Mouse (Mus musculus) hindbrain, embryonic 12.5 days (tissue): Measurements from ENCODE around the gene Fmo5. TPM values are rescaled to one million over a fixed set of nuclear protein-coding genes. Genes with fewer than 3 reads are reported as not detected.

ENCODE experiments used
- ATAC-seq: fragments of 200-750 bp; cut with Nextera tagmentation; 2 replicates; pipeline ENCODE4 v1.8.0; 2017; ENCODE audit warnings: moderate TSS enrichment; ENCODE audit not compliant: low FRiP score
- H3K27ac ChIP-seq: fragments of 300-500 bp; sonication (generic); 2 replicates; pipeline ENCODE4 v1.5.1; 2016; ENCODE audit warnings: mild to moderate bottlenecking
- H3K27me3 ChIP-seq: fragments of 300-500 bp; sonication (generic); 2 replicates; pipeline ENCODE4 v1.6.1; 2016; ENCODE audit warnings: mild to moderate bottlenecking
- H3K36me3 ChIP-seq: fragments of 300-500 bp; sonication (generic); 2 replicates; pipeline ENCODE4 v1.6.1; 2016; ENCODE audit warnings: mild to moderate bottlenecking
- H3K4me1 ChIP-seq: fragments of 300-500 bp; sonication (generic); 2 replicates; pipeline ENCODE4 v1.6.1; 2016
- H3K4me2 ChIP-seq: fragments of 300-500 bp; sonication (generic); replicated peaks from 2 replicates; pipeline ENCODE4 v1.6.1; 2016; ENCODE audit warnings: mild to moderate bottlenecking
- H3K4me3 ChIP-seq: fragments of 300-500 bp; sonication (generic); 2 replicates; pipeline ENCODE4 v1.5.1; 2016; ENCODE audit warnings: mild to moderate bottlenecking
- H3K9ac ChIP-seq: fragments of 300-500 bp; sonication (generic); 2 replicates; pipeline ENCODE4 v1.6.1; 2016; ENCODE audit warnings: mild to moderate bottlenecking, moderate library complexity
- H3K9me3 ChIP-seq: fragments of 300-500 bp; sonication (generic); replicated peaks from 2 replicates; pipeline ENCODE4 v1.6.1; 2016; ENCODE audit warnings: mild to moderate bottlenecking
- WGBS: fragments of 180-500 bp; shearing (Covaris S2); methylation state at CpG from one replicate; pipeline ENCODE4 v1.1.7; 2016; 5-methylcytosine and 5-hydroxymethylcytosine counted together
- polyA plus RNA-seq: library from polyadenylated mRNA; unstranded; fragments of >200 nt; fragmentation: Nextera tagmentation; extraction: Ambion mirVana; gene quantifications from 2 replicates; pipeline ENCODE4 v1.2.1, GENCODE M21; 2016

Fmo5 gene
- polyA plus RNA-seq, 1 experiment from 2014 or later: 1.1 TPM

- WGBS: 85% methylated on average over 3 of the region's 3 CpGs
- Histone ChIP-seq H3K9ac (no peak overlapping the region), H3K36me3 (no peaks in the 10 kb centered on the region), H3K4me1 (no peaks in the 10 kb centered on the region), H3K27me3 (no peaks in the 10 kb centered on the region), H3K4me2 (no peak overlapping the region), H3K9me3 (no peaks in the 10 kb centered on the region), H3K27ac (no peak overlapping the region), H3K4me3 (no peak overlapping the region)
- no peak for ATAC-seq
These were observed 5.7 kb downstream of the Fmo5 start for GRCm38 (mm10) chr3:97634288-97634761.

- Histone ChIP-seq H3K4me1 (no peaks in the 10 kb centered on the region), H3K27me3 (no peaks in the 10 kb centered on the region), H3K9me3 (no peaks in the 10 kb centered on the region), H3K27ac (no peak overlapping the region), H3K9ac (no peak overlapping the region), H3K4me2 (no peak overlapping the region), H3K36me3 (no peaks in the 10 kb centered on the region), H3K4me3 (no peak overlapping the region)
- WGBS: 90% methylated on average over 4 of the region's 4 CpGs
- ATAC-seq: no peak
These were observed 12.8 kb downstream of the Fmo5 start for GRCm38 (mm10) chr3:97641396-97641795.

GRCm38 (mm10) chr3:97642001-97642400, 13.4 kb downstream of the Fmo5 start:
- H3K27me3 ChIP-seq: no peaks in the 10 kb centered on the region
- no peaks in the 10 kb centered on the region for H3K36me3 ChIP-seq
- H3K4me3 ChIP-seq: no peak overlapping the region
- WGBS: 88% methylated on average over 9 of the region's 9 CpGs
- H3K4me1 ChIP-seq: no peaks in the 10 kb centered on the region
- no peak for ATAC-seq
- H3K9me3 ChIP-seq: no peaks in the 10 kb centered on the region
- no peak overlapping the region for H3K9ac ChIP-seq
- no peak overlapping the region for H3K27ac ChIP-seq
- H3K4me2 ChIP-seq: no peak overlapping the region

GRCm38 (mm10) chr3:97648518-97648917, 19.9 kb downstream of the Fmo5 start:
- no peak overlapping the region for H3K9ac ChIP-seq
- WGBS: 48% methylated on average over 1 of the region's 1 CpGs
- no peak overlapping the region for H3K27ac ChIP-seq
- H3K27me3 ChIP-seq: no peaks in the 10 kb centered on the region
- no peak overlapping the region for H3K4me2 ChIP-seq
- H3K9me3 ChIP-seq: no peaks in the 10 kb centered on the region
- H3K4me3 ChIP-seq: no peak overlapping the region
- no peaks in the 10 kb centered on the region for H3K4me1 ChIP-seq
- no peak for ATAC-seq
- H3K36me3 ChIP-seq: no peaks in the 10 kb centered on the region

GRCm38 (mm10) chr3:97649022-97649421, 20.4 kb downstream of the Fmo5 start:
- ATAC-seq: no peak
- Histone ChIP-seq H3K4me1 (no peaks in the 10 kb centered on the region), H3K36me3 (no peaks in the 10 kb centered on the region), H3K27ac (no peak overlapping the region), H3K27me3 (no peaks in the 10 kb centered on the region), H3K9ac (no peak overlapping the region), H3K9me3 (no peaks in the 10 kb centered on the region), H3K4me2 (no peak overlapping the region), H3K4me3 (no peak overlapping the region)
- 76% methylated on average over 3 of the region's 3 CpGs for WGBS

- Histone ChIP-seq H3K4me1 (no peaks in the 10 kb centered on the region), H3K4me3 (no peak overlapping the region), H3K36me3 (no peaks in the 10 kb centered on the region), H3K27me3 (no peaks in the 10 kb centered on the region), H3K9me3 (no peaks in the 10 kb centered on the region), H3K27ac (no peak overlapping the region), H3K4me2 (no peak overlapping the region), H3K9ac (no peak overlapping the region)
- no peak for ATAC-seq
- 84% methylated on average over 6 of the region's 6 CpGs for WGBS
These were observed 20.9 kb downstream of the Fmo5 start for GRCm38 (mm10) chr3:97649469-97649868.

GRCm38 (mm10) chr3:97651604-97652003, 23.0 kb downstream of the Fmo5 start:
- Histone ChIP-seq H3K36me3 (no peaks in the 10 kb centered on the region), H3K27ac (no peak overlapping the region), H3K9me3 (no peaks in the 10 kb centered on the region), H3K27me3 (no peaks in the 10 kb centered on the region), H3K4me2 (no peak overlapping the region), H3K4me3 (no peak overlapping the region), H3K4me1 (no peaks in the 10 kb centered on the region), H3K9ac (no peak overlapping the region)
- 82% methylated on average over 10 of the region's 10 CpGs for WGBS
- no peak for ATAC-seq

- H3K4me3 ChIP-seq: no peak overlapping the region
- 94% methylated on average over 5 of the region's 5 CpGs for WGBS
- ATAC-seq: no peak
- no peak overlapping the region for H3K27ac ChIP-seq
- no peak overlapping the region for H3K4me2 ChIP-seq
- H3K27me3 ChIP-seq: no peaks in the 10 kb centered on the region
- H3K36me3 ChIP-seq: no peaks in the 10 kb centered on the region
- no peak overlapping the region for H3K9ac ChIP-seq
- H3K9me3 ChIP-seq: no peaks in the 10 kb centered on the region
- peaks cover 4% of the 10 kb centered on the region for H3K4me1 ChIP-seq
These were observed 25.2 kb downstream of the Fmo5 start for GRCm38 (mm10) chr3:97653781-97654180.

GRCm38 (mm10) chr3:97654901-97655300, 26.3 kb downstream of the Fmo5 start:
- Histone ChIP-seq H3K36me3 (no peaks in the 10 kb centered on the region), H3K4me3 (no peak overlapping the region)

GRCm38 (mm10) chr3:97657655-97658411, 29.2 kb downstream of the Fmo5 start, which contains the start of gene Prkab2:
Gene Prkab2 (plus strand): TSS chr3:97658193.
- Histone ChIP-seq H3K9me3 (no peaks in the 10 kb centered on the region), H3K27ac (peak within 1 kb of the TSS; percentile 73), H3K9ac (peak within 1 kb of the TSS; percentile 77), H3K4me2 (peak within 1 kb of the TSS; percentile 87), H3K27me3 (no peaks in the 10 kb centered on the region), H3K4me1 (peaks cover 14% of the 10 kb centered on the region), H3K36me3 (0 out of 2 replicates have a peak, but pooled peaks cover 2% of the 10 kb centered on the region), H3K4me3 (peak within 1 kb of the TSS; percentile 88)
- WGBS: 3% methylated on average over 51 of the region's 51 CpGs
- ATAC-seq: peak; percentile 96

More at GRCm38 (mm10) chr3:97654901-97655300, 26.3 kb downstream of the Fmo5 start:
- H3K27me3 ChIP-seq: no peaks in the 10 kb centered on the region
- H3K9me3 ChIP-seq: no peaks in the 10 kb centered on the region
- H3K9ac ChIP-seq: no peak overlapping the region
- no peak overlapping the region for H3K27ac ChIP-seq
- no peak overlapping the region for H3K4me2 ChIP-seq
- H3K4me1 ChIP-seq: peaks cover 14% of the 10 kb centered on the region
- no peak for ATAC-seq
- WGBS: 84% methylated on average over 8 of the region's 8 CpGs

GRCm38 (mm10) chr3:97658426-97659193, 30.0 kb downstream of the Fmo5 start:
- H3K9ac ChIP-seq: peak overlapping the region; percentile 77
- H3K36me3 ChIP-seq: peaks cover 8% of the 10 kb centered on the region; the same call in 1 of the 2 replicates
- WGBS: 1% methylated on average over 46 of the region's 50 CpGs
- H3K9me3 ChIP-seq: no peaks in the 10 kb centered on the region
- peak; percentile 85 for ATAC-seq
- peak overlapping the region; percentile 73 for H3K27ac ChIP-seq
- H3K4me3 ChIP-seq: peak overlapping the region; percentile 88
- peak overlapping the region; percentile 87 for H3K4me2 ChIP-seq
- peaks cover 14% of the 10 kb centered on the region for H3K4me1 ChIP-seq
- no peaks in the 10 kb centered on the region for H3K27me3 ChIP-seq

GRCm38 (mm10) chr3:97659746-97660145, 31.1 kb downstream of the Fmo5 start:
- no peak for ATAC-seq
- H3K4me2 ChIP-seq: peak overlapping the region; percentile 87; the same call in 1 of the 2 replicates
- no peaks in the 10 kb centered on the region for H3K27me3 ChIP-seq
- WGBS: 82% methylated on average over 7 of the region's 7 CpGs
- peaks cover 14% of the 10 kb centered on the region for H3K4me1 ChIP-seq
- H3K9me3 ChIP-seq: no peaks in the 10 kb centered on the region
- H3K9ac ChIP-seq: no peak overlapping the region
- H3K4me3 ChIP-seq: no peak overlapping the region
- H3K27ac ChIP-seq: no peak overlapping the region
- H3K36me3 ChIP-seq: peaks cover 17% of the 10 kb centered on the region; the same call in 1 of the 2 replicates
